In the genomic region with DNA sequence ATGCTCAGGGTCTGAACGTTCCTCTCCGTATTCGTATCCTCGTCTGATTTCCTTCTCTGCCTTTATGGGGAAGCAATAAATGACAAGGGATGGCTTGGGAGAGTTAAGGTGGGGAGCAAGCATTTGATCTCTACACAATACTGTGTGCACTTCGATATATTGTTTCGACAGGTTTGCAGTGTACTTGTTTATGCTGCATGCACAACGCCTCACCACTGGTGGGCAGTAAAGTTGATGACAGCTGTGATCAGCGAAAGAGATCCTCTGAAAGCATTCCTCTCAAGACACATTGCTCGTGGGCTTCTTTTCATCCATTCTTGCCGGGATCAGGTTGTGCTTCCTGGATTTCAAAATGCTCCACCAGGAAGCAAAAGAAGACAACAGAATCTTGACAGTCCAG, we compare ENCODE assay signal across 30 mouse cellular contexts. TPM values are rescaled to one million over a fixed set of nuclear protein-coding genes. Genes with fewer than 3 reads are reported as not detected.
DNase-seq lines count a peak whose midpoint lies in the region; ATAC-seq and TF ChIP-seq lines count a peak whose summit lies in the region.
"Had no signal": no experiment of that assay in that cellular context is flagged by ENCODE, and none has a peak within 500 bp of the region (broad histone marks: within the 10 kb centered on the region; RNA-seq: fewer than 3 reads in every experiment).

No protein-coding gene starts in this region.

- H3K4me1 ChIP-seq in hindbrain, postnatal 0 days (ENCODE audit: insufficient read depth, low read length), result no peaks in the 10 kb centered on the region
- no peaks in the 10 kb centered on the region for H3K4me1 ChIP-seq in hindbrain, embryonic 13.5 days (replicated peaks)
- H3K4me1 ChIP-seq in lung, postnatal 0 days (ENCODE audit: insufficient read depth, low read depth, low read length), result no peaks in the 10 kb centered on the region
- H3K4me1 ChIP-seq in lung, adult 2 months (ENCODE audit: control insufficient read depth, insufficient read depth, low read length), result no peaks in the 10 kb centered on the region
- no peaks in the 10 kb centered on the region for H3K4me1 ChIP-seq in CH12.LX (ENCODE audit: control insufficient read depth in 1 of 2, insufficient read depth in 2 of 2)
- H3K4me1 ChIP-seq: neural tube, embryonic 13.5 days had no signal

- H3K27ac ChIP-seq in hindbrain, postnatal 0 days, result no peak overlapping the region
- no peak overlapping the region for H3K27ac ChIP-seq in hindbrain, embryonic 13.5 days
- no peak overlapping the region for H3K27ac ChIP-seq in lung, postnatal 0 days (ENCODE audit: low read length)
- no peak overlapping the region for H3K27ac ChIP-seq in CH12.LX (ENCODE audit: insufficient read depth, low read depth)
- H3K27ac ChIP-seq: hindbrain, embryonic 14.5 days; neural tube, embryonic 13.5 days had no signal

- no peaks in the 10 kb centered on the region for H3K79me2 ChIP-seq in CH12.LX (replicated peaks; ENCODE audit: control insufficient read depth, extremely low read depth, insufficient read depth, poor library complexity, severe bottlenecking)

- ATAC-seq in hindbrain, postnatal 0 days, result peak; percentile 58; the same call in 1 of the 2 replicates
- ATAC-seq in hindbrain, embryonic 13.5 days (ENCODE audit: low FRiP score), result no peak
- ATAC-seq in lung, postnatal 0 days, result no peak
- no peak for ATAC-seq in CD4-positive, CD25-positive, alpha-beta regulatory T cell, adult 4 months

- TF ChIP-seq POLR2A in lung, adult 2 months (IDR thresholded peaks at IDR 0.05; ENCODE audit: borderline replicate concordance, extremely low read depth, low read depth, low read length), result no peak
- TF ChIP-seq POLR2A in CH12.LX (IDR thresholded peaks at IDR 0.05; ENCODE audit: low read depth, low read length), result no peak

- H3K27me3 ChIP-seq in hindbrain, postnatal 0 days (ENCODE audit: insufficient read depth, low read length), result no peaks in the 10 kb centered on the region
- no peaks in the 10 kb centered on the region for H3K27me3 ChIP-seq in hindbrain, embryonic 13.5 days
- H3K27me3 ChIP-seq in lung, postnatal 0 days (replicated peaks; ENCODE audit: insufficient read depth, low read length), result no peaks in the 10 kb centered on the region
- no peaks in the 10 kb centered on the region for H3K27me3 ChIP-seq in CH12.LX (replicated peaks)
- H3K27me3 ChIP-seq: neural tube, embryonic 13.5 days had no signal

- H3K9ac ChIP-seq in hindbrain, postnatal 0 days (replicated peaks; ENCODE audit: low read length), result no peak overlapping the region
- no peak overlapping the region for H3K9ac ChIP-seq in hindbrain, embryonic 13.5 days
- H3K9ac ChIP-seq in lung, postnatal 0 days (replicated peaks; ENCODE audit: low read depth), result no peak overlapping the region
- H3K9ac ChIP-seq in CH12.LX (ENCODE audit: insufficient read depth, low read depth), result no peak overlapping the region
- H3K9ac ChIP-seq: hindbrain, embryonic 14.5 days; neural tube, embryonic 13.5 days had no signal

- dilution Hi-C loops in CH12.LX (cut with MboI; ENCODE audit: extremely low pct_ligation_motif_present, extremely low pct_unique_long_range_greater_than_20kb, low sequenced_read_pairs), result no loop called here

- H3K4me3 ChIP-seq in hindbrain, postnatal 0 days (ENCODE audit: low read length), result no peak overlapping the region
- H3K4me3 ChIP-seq in hindbrain, embryonic 13.5 days, result no peak overlapping the region
- no peak overlapping the region for H3K4me3 ChIP-seq in lung, postnatal 0 days (ENCODE audit: low read depth, low read length)
- no peak overlapping the region for H3K4me3 ChIP-seq in lung, adult 2 months (replicated peaks; ENCODE audit: extremely low read depth, low read depth, low read length)
- peak overlapping the region in 1 of 3 experiments; percentile 35 for H3K4me3 ChIP-seq in CH12.LX (replicated peaks in 1 of 3; ENCODE audit: low read depth in 2 of 3, low read length in 2 of 3, poor library complexity in 1 of 3)
- H3K4me3 ChIP-seq: erythroblast, embryonic 14.5 days; neural tube, embryonic 13.5 days had no signal

- in situ Hi-C loops in CH12.LX (cut with MboI; ENCODE audit: low pct_ligation_motif_present, low pct_unique_long_range_greater_than_20kb, low sequenced_read_pairs), result no loop called here

- peak; percentile 52; the same call in 1 of the 2 replicates for TF ChIP-seq CTCF in hindbrain, postnatal 0 days (IDR thresholded peaks at IDR 0.05; ENCODE audit: low read depth)
- peak; percentile 34 for TF ChIP-seq CTCF in lung, postnatal 0 days (IDR thresholded peaks at IDR 0.05)
- no peak for TF ChIP-seq CTCF in lung, adult 2 months (IDR thresholded peaks at IDR 0.05; ENCODE audit: insufficient read depth, low read length)
- TF ChIP-seq CTCF in CH12.LX (conservative IDR thresholded peaks at IDR 0.05 in 1 of 2, IDR thresholded peaks at IDR 0.05 in 1 of 2; ENCODE audit: low read depth in 2 of 2, low read length in 2 of 2), result peak in 1 of 2 experiments; percentile 36; a peak in 2 of 4 replicates

- TF ChIP-seq EP300 in lung, postnatal 0 days (IDR thresholded peaks at IDR 0.05), result no peak
- no peak for TF ChIP-seq EP300 in CH12.LX (IDR thresholded peaks at IDR 0.05; ENCODE audit: low read length)

- no peaks in the 10 kb centered on the region for H3K36me3 ChIP-seq in hindbrain, postnatal 0 days (ENCODE audit: insufficient read depth, low read length)
- H3K36me3 ChIP-seq in hindbrain, embryonic 13.5 days, result no peaks in the 10 kb centered on the region
- no peaks in the 10 kb centered on the region for H3K36me3 ChIP-seq in lung, postnatal 0 days (ENCODE audit: insufficient read depth, low read length)
- no peaks in the 10 kb centered on the region for H3K36me3 ChIP-seq in CH12.LX (replicated peaks in 1 of 2; ENCODE audit: control insufficient read depth in 1 of 2, insufficient read depth in 1 of 2, low read length in 1 of 2)
- H3K36me3 ChIP-seq: neural tube, embryonic 13.5 days had no signal

- no peaks in the 10 kb centered on the region for H3K9me3 ChIP-seq in hindbrain, postnatal 0 days (ENCODE audit: low read length)
- no peaks in the 10 kb centered on the region for H3K9me3 ChIP-seq in hindbrain, embryonic 13.5 days
- no peaks in the 10 kb centered on the region for H3K9me3 ChIP-seq in lung, postnatal 0 days (ENCODE audit: low read length)
- no peaks in the 10 kb centered on the region for H3K9me3 ChIP-seq in CH12.LX (replicated peaks; ENCODE audit: low read length)
- H3K9me3 ChIP-seq: neural tube, embryonic 13.5 days had no signal

- DNase-seq in hindbrain, postnatal 0 days (ENCODE audit: low spot score), result peak; percentile 40
- DNase-seq in lung, postnatal 0 days (ENCODE audit: low spot score), result no peak
- no peak for DNase-seq in lung, adult 2 months
- DNase-seq in CH12.LX (ENCODE audit: extremely low read depth), result no peak
- peak; percentile 11 for DNase-seq in ZHBTc4 (ENCODE audit: low read depth, low spot score)
- no peak for DNase-seq in spleen, adult 12 weeks (ENCODE audit: low spot score)
- DNase-seq: adrenal gland, adult 8-10 months; cerebellum, adult 11-12 months; cerebellum, postnatal 36 days; gastrocnemius, postnatal 10 days; heart, postnatal 10 days; kidney, adult 11 months; kidney, postnatal 25 days; thymus, postnatal 14 days had no signal

- no peak for TF ChIP-seq RAD21 in CH12.LX (IDR thresholded peaks at IDR 0.05; ENCODE audit: low read depth, low read length)

- 70% methylated on average over 10 of the region's 10 CpGs for WGBS in hindbrain, postnatal 0 days
- WGBS in hindbrain, embryonic 13.5 days, result 81% methylated on average over 10 of the region's 10 CpGs
- WGBS in lung, postnatal 0 days, result 66% methylated on average over 10 of the region's 10 CpGs
- WGBS in lung, adult 2 months, result 67% methylated on average over 10 of the region's 10 CpGs

- H3K4me2 ChIP-seq in hindbrain, postnatal 0 days (ENCODE audit: low read depth, low read length), result no peak overlapping the region
- no peak overlapping the region for H3K4me2 ChIP-seq in hindbrain, embryonic 13.5 days
- no peak overlapping the region for H3K4me2 ChIP-seq in lung, postnatal 0 days (replicated peaks; ENCODE audit: low read depth, low read length)
- H3K4me2 ChIP-seq in CH12.LX (ENCODE audit: insufficient read depth, low read depth, poor library complexity, severe bottlenecking), result peak overlapping the region; percentile 15; the same call in 1 of the 2 replicates
- H3K4me2 ChIP-seq: hindbrain, embryonic 14.5 days; neural tube, embryonic 13.5 days had no signal

TF ChIP-seq in CH12.LX, 34 proteins besides CTCF, POLR2A, EP300 and RAD21 (continues in another document):
- no peak for TF ChIP-seq SIN3A (IDR thresholded peaks at IDR 0.05; ENCODE audit: low read length)

RNA-seq across cellular contexts. Expression of a gene that starts 11.0 kb away (rescaled TPM):
- not detected in 2 replicates for total RNA-seq in hindbrain, postnatal 0 days (2014; rRNA removed)
- polyA plus RNA-seq in hindbrain, postnatal 0 days (2015; fragmentation: Nextera tagmentation; extraction: Ambion mirVana), result 0.71 and 1.00 TPM in 2 replicates
- polyA plus RNA-seq in hindbrain, embryonic 13.5 days (2015; fragmentation: Nextera tagmentation; extraction: Ambion mirVana), result 0.36 TPM in 1 of 2 replicates, not detected in the other
- 1.1 and 1.5 TPM in 2 replicates for polyA plus RNA-seq in lung, postnatal 0 days (2015; fragmentation: Nextera tagmentation; extraction: Ambion mirVana)
- not detected in 2 replicates for polyA plus RNA-seq in lung, adult 2 months (2012; rRNA removed)
- total RNA-seq in CH12.LX (2012; rRNA removed) (771 and 814 TPM in 2 replicates), CH12.LX (2014; rRNA removed) (67.3 and 73.6 TPM in 2 replicates)
- polyA plus RNA-seq in CH12.LX (2012; ENCODE audit: insufficient read length, low read depth), result 164 and 235 TPM in 2 replicates
- not detected for polyA plus RNA-seq in CD4-positive, CD25-positive, alpha-beta regulatory T cell, adult 4 months (2017; shearing (Covaris generic))
- total RNA-seq: adrenal gland, adult 8-10 months; gastrocnemius, postnatal 10 days; layer of hippocampus, postnatal 14 days; left cerebral cortex, postnatal 25 days; liver, adult 2 months; megakaryocyte progenitor cell, adult 5-6 weeks; MEL; monocyte, adult 5-6 weeks had no signal
- polyA plus RNA-seq: erythroblast, embryonic 14.5 days; liver, adult 2 months had no signal

RNA-seq across cellular contexts. Expression of a gene that starts 11.0 kb away (rescaled TPM):
- total RNA-seq in hindbrain, postnatal 0 days (2014; rRNA removed), result not detected in 2 replicates
- not detected in 2 replicates for polyA plus RNA-seq in hindbrain, postnatal 0 days (2015; fragmentation: Nextera tagmentation; extraction: Ambion mirVana)
- not detected in 2 replicates for polyA plus RNA-seq in hindbrain, embryonic 13.5 days (2015; fragmentation: Nextera tagmentation; extraction: Ambion mirVana)
- not detected in 2 replicates for polyA plus RNA-seq in lung, postnatal 0 days (2015; fragmentation: Nextera tagmentation; extraction: Ambion mirVana)
- polyA plus RNA-seq in lung, adult 2 months (2012; rRNA removed), result not detected in 2 replicates
- total RNA-seq in CH12.LX (2012; rRNA removed), result not detected in 2 replicates
- not detected in 2 replicates for total RNA-seq in CH12.LX (2014; rRNA removed)
- not detected in 2 replicates for polyA plus RNA-seq in CH12.LX (2012; ENCODE audit: insufficient read length, low read depth)
- polyA plus RNA-seq in CD4-positive, CD25-positive, alpha-beta regulatory T cell, adult 4 months (2017; shearing (Covaris generic)), result not detected
- total RNA-seq: adrenal gland, adult 8-10 months; gastrocnemius, postnatal 10 days; heart, adult 8-10 months; heart, postnatal 10 days; layer of hippocampus, postnatal 14 days; left cerebral cortex, postnatal 25 days; liver, adult 2 months; megakaryocyte progenitor cell, adult 5-6 weeks; MEL; monocyte, adult 5-6 weeks had no signal
- polyA plus RNA-seq: C2C12; embryonic facial prominence, embryonic 11.5 days; erythroblast, embryonic 14.5 days; hindbrain, embryonic 14.5 days; liver, adult 2 months; lung, embryonic 16.5 days; neural tube, embryonic 13.5 days; stomach, embryonic 14.5 days had no signal

RNA-seq across cellular contexts. Expression of a gene that starts 15.8 kb away (rescaled TPM):
- not detected in 2 replicates for total RNA-seq in hindbrain, postnatal 0 days (2014; rRNA removed)
- not detected in 2 replicates for polyA plus RNA-seq in hindbrain, postnatal 0 days (2015; fragmentation: Nextera tagmentation; extraction: Ambion mirVana)
- polyA plus RNA-seq in hindbrain, embryonic 13.5 days (2015; fragmentation: Nextera tagmentation; extraction: Ambion mirVana), result not detected in 2 replicates
- polyA plus RNA-seq in lung, postnatal 0 days (2015; fragmentation: Nextera tagmentation; extraction: Ambion mirVana), result not detected in 2 replicates
- polyA plus RNA-seq in lung, adult 2 months (2012; rRNA removed), result not detected in 2 replicates
- not detected in 2 replicates for total RNA-seq in CH12.LX (2012; rRNA removed)
- total RNA-seq in CH12.LX (2014; rRNA removed), result not detected in 2 replicates
- polyA plus RNA-seq in CH12.LX (2012; ENCODE audit: insufficient read length, low read depth), result not detected in 2 replicates
- not detected for polyA plus RNA-seq in CD4-positive, CD25-positive, alpha-beta regulatory T cell, adult 4 months (2017; shearing (Covaris generic))
- total RNA-seq: adrenal gland, adult 8-10 months; gastrocnemius, postnatal 10 days; heart, adult 8-10 months; heart, postnatal 10 days; layer of hippocampus, postnatal 14 days; left cerebral cortex, postnatal 25 days; liver, adult 2 months; megakaryocyte progenitor cell, adult 5-6 weeks; MEL; monocyte, adult 5-6 weeks had no signal
- polyA plus RNA-seq: C2C12; embryonic facial prominence, embryonic 11.5 days; erythroblast, embryonic 14.5 days; hindbrain, embryonic 14.5 days; liver, adult 2 months; lung, embryonic 16.5 days; neural tube, embryonic 13.5 days; stomach, embryonic 14.5 days had no signal

Comparison
In these comparisons a context has a peak if more than half of its experiments do, and no peak if none do; other contexts are left out.
1. DNase-seq: peak in hindbrain, postnatal 0 days (single experiment) and ZHBTc4 (single experiment); none in lung, postnatal 0 days (single experiment), lung, adult 2 months (single experiment), CH12.LX (single experiment) and spleen, adult 12 weeks (single experiment).
2. RNA of a gene that starts 11.0 kb away (polyA plus RNA-seq): 164 to 235 TPM in CH12.LX; 1.1 to 1.5 TPM in lung, postnatal 0 days, 0.71 to 1.00 TPM in hindbrain, postnatal 0 days, 0.36 TPM in hindbrain, embryonic 13.5 days, not detected in lung, adult 2 months and not detected in CD4-positive, CD25-positive, alpha-beta regulatory T cell, adult 4 months; every median in the first group is over 10 times any median in the second.